Mouse (Mus musculus) thymus, adult 2 months (tissue): ENCODE measurements around the gene Nisch. TPM values are rescaled to one million over a fixed set of nuclear protein-coding genes. Genes with fewer than 3 reads are reported as not detected.

Source experiments
- DNase-seq: peaks from one replicate; pipeline ENCODE4 v3.0.0; 2021
- H3K27ac ChIP-seq: fragments of 200-500 bp; 2 replicates; pipeline ENCODE4 v1.5.1; 2012; ENCODE audit warnings: low read length, control low read depth; ENCODE audit not compliant: control insufficient read depth, insufficient read depth
- H3K27me3 ChIP-seq: fragments of 200-500 bp; 2 replicates; pipeline ENCODE4 v1.6.1; 2012; ENCODE audit warnings: mild to moderate bottlenecking, low read length, moderate library complexity, mixed read lengths; ENCODE audit not compliant: control insufficient read depth, insufficient read depth
- H3K36me3 ChIP-seq: fragments of 200-500 bp; 2 replicates; pipeline ENCODE4 v1.6.1; 2012; ENCODE audit warnings: mild to moderate bottlenecking, low read length, moderate library complexity; ENCODE audit not compliant: control insufficient read depth, insufficient read depth
- H3K4me1 ChIP-seq: fragments of 200-500 bp; replicated peaks from 2 replicates; pipeline ENCODE4 v1.6.1; 2012; ENCODE audit warnings: low read length; ENCODE audit not compliant: control insufficient read depth, insufficient read depth
- H3K4me3 ChIP-seq: fragments of 200-500 bp; 2 replicates; pipeline ENCODE4 v1.5.1; 2012; ENCODE audit warnings: mild to moderate bottlenecking, low read length, control low read depth, moderate library complexity; ENCODE audit not compliant: control insufficient read depth, insufficient read depth
- CTCF ChIP-seq: fragments of 200-500 bp; IDR thresholded peaks from 2 replicates; pipeline ENCODE4 v1.5.1; 2012; ENCODE audit warnings: mild to moderate bottlenecking, control low read depth, low read length, moderate library complexity, borderline replicate concordance; ENCODE audit not compliant: control insufficient read depth, poor library complexity, insufficient read depth; ENCODE audit errors: extremely low read depth
- POLR2A ChIP-seq: fragments of 200-500 bp; IDR thresholded peaks from 2 replicates; pipeline ENCODE4 v1.6.1; 2012; ENCODE audit warnings: mild to moderate bottlenecking, low read length, control low read depth, moderate library complexity; ENCODE audit not compliant: control insufficient read depth, poor library complexity, insufficient read depth; ENCODE audit errors: extremely low read depth
- WGBS: fragments of 180-500 bp; shearing (Covaris S2); methylation state at CpG from one replicate; pipeline ENCODE4 v1.1.7; 2018; 5-methylcytosine and 5-hydroxymethylcytosine counted together
- polyA plus RNA-seq: library from polyadenylated mRNA; depleted of rRNA; stranded (reverse); fragments of >200 nt; gene quantifications from 2 replicates; pipeline ENCODE4 v1.2.3, GENCODE M21; 2012

Gene Nisch
- polyA plus RNA-seq, 1 experiment = 569 TPM

DNA sequence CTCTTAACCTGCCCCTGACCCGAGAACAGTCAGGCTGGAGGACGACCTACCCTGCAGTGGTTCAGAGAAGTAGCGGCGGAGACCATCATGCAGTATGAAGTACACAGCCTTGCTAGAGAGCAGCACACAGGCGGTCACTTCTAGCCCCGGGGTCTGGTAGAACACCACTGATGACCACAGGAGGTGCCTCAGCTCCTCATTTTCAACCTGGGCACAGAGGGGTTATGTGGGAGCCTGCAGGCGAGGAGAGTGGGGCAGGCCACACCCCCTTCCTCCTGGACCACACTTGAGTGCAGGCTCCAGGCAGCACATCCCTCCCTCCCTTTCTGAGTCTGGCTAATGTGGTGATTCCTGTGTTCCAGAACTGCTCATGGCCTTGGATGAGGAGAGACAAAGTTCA lies 43.2 kb downstream of the Nisch start:
- DNase-seq = no peak
- 92% methylated on average over 7 of the region's 7 CpGs for WGBS
- Histone ChIP-seq H3K4me3 (no peak overlapping the region), H3K27ac (no peak overlapping the region), H3K27me3 (no peaks in the 10 kb centered on the region), H3K4me1 (no peaks in the 10 kb centered on the region), H3K36me3 (peaks cover 64% of the 10 kb centered on the region)
- TF ChIP-seq CTCF (no peak), POLR2A (no peak)

DNA sequence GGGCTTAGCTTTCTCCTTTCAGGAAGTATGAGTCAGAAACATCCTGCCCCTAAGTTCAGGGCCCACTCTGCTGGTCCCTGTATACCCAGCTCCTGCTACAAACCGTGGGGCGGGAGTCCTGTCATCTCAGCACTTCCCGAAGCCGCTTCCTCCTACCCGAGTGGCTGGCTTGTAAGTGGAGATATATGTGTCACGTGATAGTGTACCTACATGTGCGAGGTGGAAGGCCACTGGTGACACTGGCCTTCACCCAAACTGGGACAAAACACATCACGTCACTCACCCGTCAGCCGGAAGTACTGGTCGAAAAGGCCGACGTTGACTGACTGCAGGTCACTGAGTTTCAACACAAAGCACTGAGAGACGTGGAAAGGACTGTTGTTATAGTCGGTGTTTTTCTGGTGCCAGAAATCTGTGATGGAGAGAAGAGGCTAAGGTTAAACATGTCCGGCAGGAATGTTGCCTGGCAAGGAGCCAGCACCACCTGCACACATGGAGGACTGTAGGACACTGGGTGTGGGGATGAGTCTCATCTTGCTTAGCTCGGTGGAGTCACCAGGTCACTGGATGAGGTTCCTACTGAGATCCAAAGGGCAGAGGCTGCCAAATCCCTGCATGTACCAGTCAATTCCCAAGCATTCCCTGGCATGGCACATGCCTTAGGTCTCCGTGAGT lies 43.8 kb downstream of the Nisch start:
- Histone ChIP-seq H3K27ac (no peak overlapping the region), H3K27me3 (no peaks in the 10 kb centered on the region), H3K4me1 (no peaks in the 10 kb centered on the region), H3K4me3 (no peak overlapping the region), H3K36me3 (peaks cover 63% of the 10 kb centered on the region)
- WGBS = 91% methylated on average over 18 of the region's 18 CpGs
- no peak for TF ChIP-seq CTCF
- no peak for TF ChIP-seq POLR2A
- DNase-seq = no peak

DNA sequence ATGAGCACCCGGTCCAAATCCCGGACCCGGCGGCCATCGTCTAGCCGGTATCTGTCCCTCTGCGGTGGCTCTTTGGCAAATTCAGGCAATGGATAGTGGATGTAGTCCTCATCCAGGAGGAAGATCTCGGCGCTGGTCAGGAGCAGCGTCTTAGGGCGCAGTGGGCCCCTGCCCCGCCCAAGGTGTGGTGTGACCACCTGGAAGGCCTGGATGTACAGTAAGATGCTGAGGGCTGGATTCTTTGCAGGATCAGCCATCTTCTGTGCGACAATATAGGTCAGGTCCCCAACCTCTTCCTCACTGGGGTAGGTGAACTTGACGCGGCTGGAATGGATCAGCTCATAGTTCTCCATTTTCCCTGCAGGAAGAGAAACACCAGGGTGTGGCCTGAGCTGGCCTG lies 44.9 kb downstream of the Nisch start:
- DNase-seq = no peak
- H3K36me3 ChIP-seq = peaks cover 52% of the 10 kb centered on the region
- TF ChIP-seq POLR2A = no peak
- TF ChIP-seq CTCF = no peak
- no peaks in the 10 kb centered on the region for H3K27me3 ChIP-seq
- no peak overlapping the region for H3K27ac ChIP-seq
- WGBS = 96% methylated on average over 15 of the region's 15 CpGs
- H3K4me3 ChIP-seq = no peak overlapping the region
- H3K4me1 ChIP-seq = no peaks in the 10 kb centered on the region

DNA sequence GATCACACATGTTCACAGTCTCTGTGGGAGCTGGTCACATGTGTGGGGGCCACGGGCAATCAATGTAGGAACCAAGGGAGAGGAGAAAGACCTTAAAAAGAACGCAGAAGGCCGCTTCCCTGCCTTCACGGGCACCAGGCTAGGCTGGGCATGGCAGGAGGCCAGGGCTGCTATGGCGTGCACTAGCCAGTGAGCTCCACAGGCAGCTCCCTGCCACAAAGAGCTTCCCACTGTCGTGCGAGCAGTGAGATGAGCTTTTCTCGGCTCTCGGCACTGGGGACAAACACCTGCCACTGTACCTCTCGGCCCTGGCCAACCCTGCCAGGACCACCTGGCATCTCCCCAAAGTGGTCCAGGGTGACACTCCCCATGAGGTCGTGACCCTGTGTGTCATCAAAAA lies 45.4 kb downstream of the Nisch start:
- H3K27me3 ChIP-seq = no peaks in the 10 kb centered on the region
- DNase-seq = no peak
- no peaks in the 10 kb centered on the region for H3K4me1 ChIP-seq
- H3K36me3 ChIP-seq = peaks cover 48% of the 10 kb centered on the region
- WGBS = 95% methylated on average over 11 of the region's 11 CpGs
- no peak overlapping the region for H3K27ac ChIP-seq
- TF ChIP-seq POLR2A (no peak), CTCF (no peak)
- no peak overlapping the region for H3K4me3 ChIP-seq

DNA sequence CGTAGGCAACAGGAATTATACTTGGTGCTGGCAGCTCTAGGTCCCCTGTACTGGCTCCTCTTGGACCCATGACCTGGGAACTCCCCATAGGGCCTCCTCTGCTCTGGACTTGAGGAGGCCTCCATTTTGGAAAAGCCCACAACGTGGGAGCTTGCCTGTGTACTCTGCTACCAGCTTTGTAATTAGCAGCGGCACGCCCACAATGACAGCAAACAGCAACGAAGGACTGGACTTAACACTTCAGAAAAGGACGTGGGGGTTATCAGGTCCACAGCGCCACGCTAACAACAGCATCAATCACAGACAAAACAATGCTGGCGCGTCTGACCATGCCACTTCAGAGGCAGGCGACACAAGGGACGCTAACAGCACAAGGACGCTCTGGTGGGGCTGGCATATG lies 45.8 kb downstream of the Nisch start:
- no peak for DNase-seq
- WGBS = 97% methylated on average over 13 of the region's 13 CpGs
- no peak for TF ChIP-seq POLR2A
- Histone ChIP-seq H3K4me1 (no peaks in the 10 kb centered on the region), H3K27me3 (no peaks in the 10 kb centered on the region), H3K36me3 (peaks cover 44% of the 10 kb centered on the region), H3K4me3 (no peak overlapping the region), H3K27ac (no peak overlapping the region)

DNA sequence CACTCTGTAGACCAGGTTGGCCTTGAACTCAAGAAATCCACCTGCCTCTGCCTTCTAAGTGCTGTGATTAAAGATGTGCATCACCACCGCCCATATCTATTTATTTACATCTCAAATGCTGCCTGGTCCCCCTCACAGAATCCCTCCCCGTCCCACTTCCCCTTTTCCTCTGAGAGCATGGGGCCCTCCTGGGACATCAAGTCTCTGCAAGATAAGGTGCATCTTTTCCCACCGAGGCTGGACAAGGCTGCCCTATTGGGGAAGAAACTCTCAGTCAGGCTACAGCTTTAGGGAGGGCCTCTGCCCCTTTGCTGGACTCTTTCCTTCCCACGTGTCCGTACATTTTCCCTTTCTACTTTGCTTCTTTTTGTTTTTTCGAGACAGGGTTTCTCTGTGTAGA lies 47.2 kb downstream of the Nisch start:
- TF ChIP-seq POLR2A = no peak
- TF ChIP-seq CTCF = no peak
- 55% methylated on average over 6 of the region's 6 CpGs for WGBS
- DNase-seq = no peak
- Histone ChIP-seq H3K4me1 (no peaks in the 10 kb centered on the region), H3K36me3 (peaks cover 38% of the 10 kb centered on the region), H3K27me3 (no peaks in the 10 kb centered on the region), H3K27ac (no peak overlapping the region), H3K4me3 (no peak overlapping the region)

DNA sequence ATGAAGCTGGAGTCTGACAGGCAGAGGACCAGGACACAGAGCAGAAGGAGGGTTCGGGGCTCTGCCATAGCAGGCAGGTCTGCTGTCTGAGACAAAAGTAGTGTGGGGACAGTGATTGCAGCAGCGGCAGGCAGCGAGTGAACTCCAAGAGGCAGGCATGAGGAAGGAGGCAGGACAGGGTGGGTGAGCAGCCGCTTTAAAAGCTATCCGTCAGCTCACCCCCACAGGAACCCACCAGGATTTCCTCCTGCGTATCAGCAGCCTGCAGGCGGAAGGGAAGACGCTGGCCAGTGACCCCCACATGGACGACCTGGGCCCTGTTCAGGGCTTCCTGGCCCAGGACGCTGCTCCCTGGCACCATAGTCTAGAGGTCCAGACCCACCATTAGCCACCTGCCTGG lies 48.3 kb downstream of the Nisch start, which contains the start of gene Stab1:
Gene Stab1 (minus strand): TSS at position 217 of the 400 bp plus-strand sequence.
- no peak for DNase-seq

More for the DNA sequence above, 48.3 kb downstream of the Nisch start, which contains the start of gene Stab1:
- H3K27ac ChIP-seq = no peak within 1 kb of the TSS
- H3K4me1 ChIP-seq = no peaks in the 10 kb centered on the region
- H3K27me3 ChIP-seq = no peaks in the 10 kb centered on the region
- no peak within 1 kb of the TSS for H3K4me3 ChIP-seq
- 12% methylated on average over 10 of the region's 10 CpGs for WGBS
- peaks cover 27% of the 10 kb centered on the region for H3K36me3 ChIP-seq
- TF ChIP-seq CTCF (no peak), POLR2A (no peak)
